Mouse (Mus musculus) thymus, adult 18-20 months (tissue): ENCODE results near the gene Rrp7a.

ENCODE experiments used
- DNase-seq, 2 experiments: peaks; one replicate each; pipeline ENCODE4 v3.0.0; 2022; ENCODE audit warnings: mixed read lengths in 2 of 2

Rrp7a gene

DNA sequence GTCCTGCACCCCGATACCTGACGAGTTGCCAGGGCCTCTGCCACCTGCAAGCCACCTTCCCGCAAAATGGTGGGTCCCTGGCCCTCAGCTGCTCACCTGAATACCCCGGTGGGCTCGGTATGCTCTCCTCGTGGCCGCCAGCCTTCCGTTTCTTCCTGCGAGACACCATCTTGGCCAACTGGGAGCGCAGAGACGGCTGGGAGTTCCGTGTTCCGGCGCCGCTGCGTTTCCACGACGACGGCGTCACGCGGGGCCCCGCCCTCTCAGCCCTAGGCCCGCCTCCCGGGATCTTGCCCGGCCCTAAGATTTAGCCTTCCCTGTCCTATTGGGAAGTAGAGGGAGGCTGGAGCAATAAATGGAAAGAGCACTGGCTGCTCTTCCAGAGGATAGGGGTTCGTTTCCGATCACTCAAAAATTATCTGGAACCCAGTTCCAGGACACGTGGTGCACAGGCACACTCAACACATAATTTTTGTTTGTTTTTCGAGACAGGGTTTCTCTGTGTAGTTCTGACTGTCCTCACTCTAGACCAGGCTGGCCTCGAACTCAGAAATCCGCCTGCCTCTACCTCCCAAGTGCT lies at the start of gene Rrp7a:
Gene Rrp7a (minus strand): TSS at position 236 of the 580 bp plus-strand sequence.
- DNase-seq, result peak; percentile 77 to 78

DNA sequence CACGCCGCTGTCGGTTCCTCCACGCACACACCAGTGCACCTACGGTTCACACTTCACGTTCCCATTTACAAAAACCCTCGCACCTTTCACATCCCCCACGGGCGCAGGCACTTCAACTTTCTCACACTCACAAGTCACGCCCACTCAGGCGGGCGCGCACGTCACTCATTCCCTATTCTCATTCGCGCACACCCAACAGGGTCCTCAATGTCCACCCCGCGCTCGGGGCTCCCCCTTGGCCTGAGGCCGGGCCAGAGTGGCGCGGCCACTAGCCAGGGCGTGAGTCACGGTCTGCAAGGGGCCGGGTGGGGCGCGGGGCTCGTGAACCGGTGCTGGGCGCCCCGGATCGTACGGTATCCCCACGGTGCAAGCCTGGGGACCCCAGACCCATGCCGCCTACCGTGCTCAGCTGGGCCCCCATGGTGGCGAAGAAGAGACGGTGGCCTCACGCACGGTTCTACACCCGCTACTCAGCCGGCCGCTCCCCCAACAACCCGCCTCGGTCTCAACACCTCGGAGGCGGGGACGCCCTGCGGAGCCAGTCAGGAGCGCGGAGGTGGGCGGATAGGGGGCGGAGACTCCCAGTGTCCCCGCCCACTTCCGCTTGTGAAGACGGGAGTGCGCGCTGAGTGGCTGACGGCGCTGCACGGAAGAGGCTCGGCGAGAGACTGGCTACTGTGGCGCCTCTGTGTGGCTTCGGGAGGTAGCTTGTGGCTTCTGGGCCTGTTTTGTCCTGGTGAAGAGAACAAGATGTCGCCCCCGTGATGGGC lies 49.3 kb upstream of the Rrp7a start:
- peak; percentile 95 for DNase-seq

DNA sequence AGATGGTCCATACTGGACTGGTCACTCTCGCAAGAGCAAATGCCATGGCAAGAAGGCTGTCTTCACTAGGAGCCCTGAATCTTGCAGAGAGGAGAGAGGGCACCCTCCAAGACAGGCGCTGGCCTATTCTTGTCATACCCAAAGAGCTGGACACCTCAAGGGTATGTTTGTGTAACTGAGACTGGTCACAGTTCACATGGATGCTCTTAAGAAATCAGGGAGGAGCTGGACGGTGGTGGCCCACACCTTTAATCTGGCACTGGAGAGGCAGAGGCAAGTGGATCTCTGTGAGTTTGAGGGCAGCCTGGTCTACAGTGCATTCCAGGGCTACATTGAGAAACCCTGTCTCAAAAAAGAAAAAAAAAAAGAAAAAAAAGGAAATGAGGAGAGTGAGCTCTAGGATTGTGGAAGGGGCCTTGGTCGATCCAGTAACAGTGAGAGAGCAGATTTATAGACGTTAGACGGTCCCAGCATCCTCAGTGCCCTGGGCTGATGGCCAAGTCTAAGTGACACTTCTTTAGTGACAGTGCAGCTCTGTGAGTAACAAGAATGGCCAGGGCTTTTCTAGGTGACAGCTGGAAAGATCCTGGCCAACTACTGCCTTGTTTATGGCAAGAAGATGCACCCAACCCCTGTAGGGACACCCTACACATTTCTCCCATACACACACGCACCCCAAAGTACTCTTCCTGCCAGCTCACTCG lies 48.5 kb upstream of the Rrp7a start:
- DNase-seq, result no peak

DNA sequence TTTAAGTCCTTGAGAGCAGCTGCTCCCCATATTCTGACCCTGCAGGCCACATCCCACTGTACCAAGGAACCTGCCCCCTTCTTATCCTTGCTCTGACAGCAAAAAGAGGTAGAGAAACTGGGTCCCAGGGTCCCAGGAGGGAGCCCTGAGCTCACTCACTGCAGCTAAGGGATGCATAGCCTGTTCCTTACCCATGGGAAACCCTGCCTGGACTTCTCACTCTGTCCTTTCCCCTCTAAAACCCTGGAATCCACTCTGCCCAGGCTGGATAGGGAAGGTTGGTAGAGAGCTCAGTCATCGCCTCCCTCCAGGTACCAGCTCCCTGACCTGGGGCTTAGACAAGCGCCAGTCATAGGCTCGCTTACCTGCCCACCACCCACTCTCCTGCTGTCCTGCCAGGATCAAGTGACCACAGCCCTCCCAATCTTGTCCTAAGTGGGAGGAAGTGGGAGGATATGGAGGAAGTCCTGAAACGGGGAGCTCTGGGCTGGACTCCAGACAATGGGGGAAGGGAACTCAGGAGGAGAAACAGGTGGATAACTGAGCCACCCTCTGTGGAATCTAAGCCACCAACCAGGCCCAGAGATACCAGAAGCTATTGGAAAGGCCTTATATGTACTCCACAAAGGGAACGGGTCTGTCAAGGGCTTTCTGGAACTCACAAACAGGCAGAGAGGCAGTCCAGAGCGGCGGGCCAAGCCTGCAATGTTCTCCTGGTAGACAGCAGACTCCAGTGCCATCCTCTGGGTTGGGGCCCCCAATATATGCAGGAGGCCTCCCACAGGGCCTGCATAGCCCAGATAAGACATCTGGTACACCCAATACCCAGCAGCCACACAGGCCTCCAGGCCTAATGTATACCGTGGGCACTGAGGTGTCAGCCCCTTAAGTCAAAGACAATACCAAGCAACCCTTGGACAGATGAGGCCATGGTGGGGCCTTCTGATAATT lies 47.4 kb upstream of the Rrp7a start:
- no peak for DNase-seq

DNA sequence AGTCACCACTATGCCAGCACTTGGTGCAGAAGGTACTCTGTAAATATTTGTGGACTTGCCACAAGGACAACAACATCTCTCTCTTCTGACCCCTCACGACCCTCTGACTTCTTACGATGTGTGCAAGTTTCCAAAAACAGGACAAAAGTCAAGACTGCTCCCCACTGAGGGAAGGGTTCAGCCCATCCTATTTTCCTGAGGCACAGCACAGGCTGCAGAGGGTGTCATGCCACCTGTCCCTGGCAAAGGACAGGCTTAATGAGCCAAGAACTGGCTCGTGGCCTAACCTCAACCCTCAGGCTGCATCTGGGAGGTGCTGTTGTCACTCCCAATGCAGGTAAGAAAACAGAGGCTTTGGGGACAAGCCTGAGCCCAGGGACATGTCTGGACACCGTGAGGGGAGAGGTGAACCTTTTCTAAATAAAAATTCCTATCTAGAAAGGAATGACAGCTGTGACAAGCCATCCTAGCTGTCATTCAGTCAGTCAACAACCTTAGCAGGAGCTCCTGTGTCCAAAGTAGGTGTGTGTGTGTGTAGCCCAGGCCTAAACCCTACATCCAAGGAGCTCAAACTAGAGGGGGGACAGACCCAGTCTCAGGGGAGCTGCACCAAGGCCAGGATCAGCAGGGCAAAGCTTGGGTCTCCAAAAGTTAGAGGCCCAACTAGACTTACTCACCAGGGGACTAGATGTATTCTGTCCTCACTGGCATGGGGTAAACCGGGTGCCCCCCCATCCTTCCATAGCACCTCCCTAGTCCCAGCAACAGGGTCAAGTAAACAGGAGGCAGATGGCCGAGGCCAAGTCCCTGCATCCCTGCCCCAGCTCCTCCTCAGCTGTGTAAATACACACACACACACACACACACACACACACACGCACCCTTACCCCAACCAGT lies 46.5 kb upstream of the Rrp7a start:
- DNase-seq, result no peak

DNA sequence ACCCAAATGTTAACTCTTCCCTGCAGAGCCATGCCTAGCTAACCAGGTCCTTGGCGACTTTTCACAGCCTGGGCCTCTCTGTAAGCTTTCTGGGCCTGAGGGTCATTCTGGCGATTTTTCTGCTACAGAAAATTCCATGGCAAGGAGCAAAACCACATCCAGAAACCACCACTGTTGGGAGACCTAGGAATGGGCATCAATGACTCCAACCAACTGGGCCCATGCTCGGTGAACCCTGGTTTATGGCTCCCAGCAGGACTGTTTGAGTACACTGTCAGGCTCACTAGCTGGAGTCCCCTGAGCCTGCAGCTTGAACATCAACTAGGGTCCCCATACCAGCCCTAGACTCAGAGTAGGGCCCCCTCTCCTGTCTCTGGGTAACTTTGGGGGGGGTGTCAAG lies 45.7 kb upstream of the Rrp7a start:
- DNase-seq, result no peak

DNA sequence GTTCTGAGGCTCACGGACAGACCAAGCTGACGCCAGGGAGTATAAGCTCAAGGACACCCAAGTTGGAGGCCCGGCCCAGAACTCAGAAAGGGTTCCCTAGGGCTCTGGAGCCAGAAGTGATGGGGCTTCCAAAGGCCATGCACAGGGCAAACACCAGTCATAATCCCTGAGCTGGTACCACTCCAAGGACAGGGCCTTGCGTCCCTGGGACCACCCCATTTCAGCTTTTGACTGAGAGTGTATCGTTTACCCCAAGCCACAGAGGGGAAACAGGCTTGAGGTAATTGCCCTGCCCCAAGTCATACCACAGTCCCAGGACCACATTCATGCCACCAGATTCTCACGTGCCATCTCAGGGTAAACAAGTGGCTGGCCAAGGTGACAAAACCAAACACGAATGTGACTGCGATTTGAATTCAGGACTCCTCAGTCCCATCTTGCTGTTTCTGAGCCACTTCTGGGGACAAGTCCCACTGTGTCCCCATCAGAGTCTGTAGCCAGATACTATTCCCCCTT lies 45.0 kb upstream of the Rrp7a start:
- no peak for DNase-seq

DNA sequence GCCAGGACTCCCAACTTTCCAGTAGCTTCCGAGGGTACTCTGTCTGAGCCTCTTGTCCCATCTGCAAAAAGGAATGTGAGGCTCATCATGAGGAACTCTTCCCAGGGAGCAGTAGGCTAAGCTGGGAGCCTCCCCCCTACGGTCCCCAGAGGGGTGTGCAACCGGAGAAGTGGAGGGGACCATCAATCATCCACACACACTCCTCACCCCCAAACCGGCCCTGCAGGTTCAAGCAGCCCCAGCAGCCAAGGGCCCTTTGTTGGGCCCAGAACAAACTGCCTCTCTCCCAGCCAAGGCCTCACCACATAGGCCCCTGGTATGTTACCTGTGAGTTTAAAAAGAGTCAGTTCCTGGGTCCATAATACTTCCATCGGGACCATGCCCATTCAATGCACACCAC lies 44.5 kb upstream of the Rrp7a start:
- no peak for DNase-seq

DNA sequence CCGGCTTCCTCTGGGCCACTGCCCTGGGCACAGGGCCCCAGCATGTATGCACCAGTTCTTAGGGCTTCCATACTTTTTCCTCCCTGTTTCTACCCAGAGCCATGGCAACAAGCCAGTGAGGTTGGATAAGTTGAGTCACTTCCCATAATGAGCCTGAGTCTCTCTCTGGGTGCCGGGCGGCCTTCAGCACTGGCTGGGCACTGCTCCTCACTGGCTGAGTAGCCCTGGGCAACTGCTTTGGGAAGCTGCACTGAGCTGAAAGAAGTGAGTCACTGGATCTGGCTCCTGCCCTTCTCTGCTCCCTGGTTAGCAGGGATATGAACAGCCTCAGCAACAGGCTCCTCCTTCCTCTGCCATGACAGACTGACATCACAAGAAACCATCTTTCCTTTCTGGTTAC lies 44.0 kb upstream of the Rrp7a start:
- DNase-seq, result no peak

DNA sequence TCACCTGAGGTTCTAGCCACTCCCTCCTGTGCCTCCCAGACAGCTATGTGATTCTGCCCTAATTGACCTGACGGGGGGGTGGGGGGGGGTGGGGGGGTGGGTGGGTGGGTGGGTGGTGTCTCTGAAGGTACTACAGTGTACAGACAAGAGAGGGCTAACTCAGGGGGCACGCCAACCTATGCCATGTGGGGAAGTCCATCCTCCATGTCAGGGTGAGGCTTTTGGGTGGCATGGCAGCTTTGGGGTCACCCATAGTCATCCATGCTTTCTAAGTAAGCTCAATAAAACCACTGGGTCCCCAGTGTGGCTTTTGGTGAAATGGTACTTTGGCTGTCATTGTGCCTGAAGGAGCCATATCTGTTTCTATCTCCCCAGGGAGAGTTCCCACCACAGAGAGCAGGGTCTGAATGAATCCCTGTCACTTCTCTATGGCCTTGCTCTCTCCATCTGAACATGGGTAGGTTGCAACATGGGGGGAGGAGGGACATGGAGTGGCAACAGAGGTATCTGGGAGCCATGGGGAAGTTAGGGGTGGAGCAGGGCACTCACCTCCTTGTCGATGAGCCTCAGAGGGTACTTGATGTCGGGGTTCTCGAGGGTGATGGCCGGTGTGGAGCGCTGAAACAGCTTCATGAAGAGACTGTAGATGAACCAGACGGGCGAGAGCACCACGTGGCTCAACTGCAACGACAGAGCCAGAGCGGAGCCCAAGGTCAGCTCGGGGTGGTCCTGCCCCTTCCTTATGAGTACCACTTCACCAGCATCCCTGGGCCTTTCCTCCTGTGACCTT lies 43.1 kb upstream of the Rrp7a start:
- no peak for DNase-seq

DNA sequence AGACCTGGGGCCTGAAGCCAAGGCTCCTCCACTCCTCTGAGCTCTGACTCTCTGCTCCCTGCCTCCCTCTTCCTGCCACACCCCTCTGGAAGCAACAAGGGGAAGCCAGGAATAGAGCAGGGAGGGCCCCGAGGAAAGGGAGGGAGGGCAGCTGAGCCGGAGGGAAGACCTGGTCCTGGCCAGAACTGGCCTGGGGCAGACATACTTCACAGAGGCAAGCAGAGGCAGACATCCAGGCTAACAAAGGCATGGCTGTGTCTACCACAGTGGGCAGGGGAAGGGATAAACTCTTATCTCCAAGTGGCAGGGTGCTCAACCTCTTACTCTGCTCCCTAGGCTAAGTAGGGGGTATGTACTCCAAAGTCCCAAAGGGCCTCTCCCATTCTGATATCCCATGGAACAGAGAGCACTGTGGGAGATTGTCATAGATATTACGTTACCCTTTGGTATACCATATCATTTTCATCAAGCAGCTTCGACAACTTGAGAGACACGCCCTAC lies 42.4 kb upstream of the Rrp7a start:
- no peak for DNase-seq

DNA sequence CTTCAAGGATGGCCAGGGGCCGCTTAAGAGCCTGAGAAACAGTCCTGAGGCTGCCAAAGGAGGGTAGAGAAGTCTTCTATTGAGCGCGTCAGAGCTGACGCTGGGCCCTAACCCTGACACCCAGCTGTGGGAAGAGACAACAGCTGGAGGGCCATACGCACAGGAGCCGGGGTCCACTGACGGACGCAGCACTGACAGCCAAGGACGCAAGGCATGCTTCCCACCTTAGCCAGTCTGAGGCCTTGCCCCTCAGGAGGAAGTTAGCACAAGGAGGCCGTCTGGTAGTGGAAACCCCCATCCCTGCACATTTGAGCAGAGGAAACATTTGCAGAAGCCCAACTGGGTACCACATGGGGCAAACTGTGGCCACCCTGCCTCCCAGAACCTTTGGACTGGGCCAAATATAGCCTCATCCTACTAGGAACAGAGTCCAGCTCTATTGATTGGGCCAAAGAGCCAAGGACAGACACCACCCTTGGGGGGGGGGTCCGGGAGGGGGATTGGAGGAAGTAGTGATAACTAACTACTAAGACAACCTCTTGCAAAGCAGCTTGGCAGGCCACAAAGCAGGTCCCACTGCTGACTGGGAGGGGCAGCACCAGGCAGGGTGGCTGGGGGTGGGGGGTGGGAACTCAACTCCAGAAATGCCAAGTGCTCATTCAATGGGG lies 40.4 kb upstream of the Rrp7a start:
- no peak for DNase-seq

DNA sequence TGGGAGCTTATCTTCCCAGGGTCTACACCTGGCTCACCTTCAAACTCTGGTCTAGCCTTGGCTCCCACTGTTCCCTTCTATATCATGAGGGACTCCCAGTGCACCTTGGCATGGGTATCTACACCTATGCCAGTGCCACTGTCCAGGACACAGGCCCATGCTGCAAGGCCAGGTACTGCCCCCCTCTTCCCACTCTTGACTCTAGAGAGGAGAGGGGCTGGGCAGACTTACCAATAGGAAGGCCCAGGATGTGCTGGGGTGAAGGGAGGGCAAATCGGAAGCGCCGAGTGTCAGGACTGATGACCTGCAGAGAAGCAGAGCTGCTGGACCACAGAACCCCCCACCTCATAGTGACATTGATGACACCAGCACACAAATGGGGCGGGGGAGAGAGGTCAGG lies 39.4 kb upstream of the Rrp7a start:
- no peak for DNase-seq

DNA sequence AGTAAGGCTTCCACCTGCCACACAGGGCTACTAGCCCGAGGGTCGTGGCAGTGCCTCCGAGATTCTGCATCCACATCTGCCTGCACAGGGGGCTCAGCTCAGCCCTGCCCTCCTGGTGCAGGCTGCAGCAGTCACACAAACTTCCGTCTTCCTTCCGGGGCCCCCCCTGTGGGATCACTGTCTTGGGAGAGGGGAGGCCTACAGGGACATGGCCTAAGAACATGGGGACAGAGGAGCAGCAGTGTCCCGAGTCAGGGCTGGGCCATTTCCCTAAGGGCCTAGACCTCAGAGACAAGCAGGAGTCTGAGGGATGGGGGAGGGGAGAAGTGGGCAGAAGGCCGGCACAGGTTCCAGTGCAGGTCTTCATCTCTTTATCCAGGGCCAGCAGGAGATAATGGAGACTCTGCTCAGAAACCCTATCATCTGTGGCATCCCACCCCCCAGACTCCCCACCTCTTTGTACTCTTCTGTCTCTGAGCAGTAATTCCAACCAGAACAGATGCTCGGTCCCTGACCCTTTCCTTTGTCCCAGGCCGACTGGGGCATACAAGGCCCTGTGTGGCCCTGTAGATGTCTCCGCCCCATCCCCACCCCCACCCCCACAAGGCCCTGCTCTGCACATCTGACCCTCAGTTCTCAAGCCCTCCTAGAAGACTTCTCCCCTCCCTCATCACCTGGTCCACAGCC lies 38.6 kb upstream of the Rrp7a start:
- no peak for DNase-seq

DNA sequence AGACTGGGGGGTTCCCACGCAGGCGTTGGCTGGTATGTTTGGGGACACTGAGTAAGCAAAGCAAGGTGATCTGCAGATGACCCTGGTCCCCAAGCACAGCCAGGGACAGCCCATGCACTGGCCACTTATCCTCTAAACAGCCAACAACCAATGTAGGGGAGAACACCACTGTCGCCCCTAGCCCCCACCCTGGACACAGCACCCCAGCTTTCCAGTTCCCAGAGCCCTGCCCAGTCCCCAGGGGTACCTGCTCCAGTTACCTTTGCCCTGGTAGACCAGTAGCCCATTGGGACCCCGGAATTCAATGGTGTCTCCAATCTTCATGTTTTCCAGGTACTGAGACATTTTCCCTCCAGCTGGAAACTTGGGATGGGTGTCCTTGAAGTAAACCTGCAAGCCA lies 38.0 kb upstream of the Rrp7a start:
- no peak for DNase-seq

DNA sequence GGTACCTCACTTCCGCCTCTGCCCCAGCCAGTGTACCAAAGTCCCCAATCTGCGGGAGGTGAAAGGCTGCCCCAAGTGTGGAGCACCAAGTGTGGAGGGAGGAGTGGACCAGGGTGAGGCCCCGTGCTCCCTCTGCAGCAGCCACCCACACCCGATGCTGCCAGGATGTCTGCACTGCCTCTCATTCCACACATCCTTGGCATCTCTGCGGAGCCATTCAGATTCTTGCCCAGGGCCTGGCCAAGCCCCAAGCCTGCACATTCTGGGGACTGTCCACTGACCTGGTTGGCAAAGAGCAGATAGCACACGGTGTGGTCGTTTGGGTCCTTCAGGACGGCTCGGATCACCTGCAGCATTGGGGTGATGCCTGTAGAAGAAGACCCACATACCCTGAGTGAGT lies 37.2 kb upstream of the Rrp7a start:
- DNase-seq, result no peak

DNA sequence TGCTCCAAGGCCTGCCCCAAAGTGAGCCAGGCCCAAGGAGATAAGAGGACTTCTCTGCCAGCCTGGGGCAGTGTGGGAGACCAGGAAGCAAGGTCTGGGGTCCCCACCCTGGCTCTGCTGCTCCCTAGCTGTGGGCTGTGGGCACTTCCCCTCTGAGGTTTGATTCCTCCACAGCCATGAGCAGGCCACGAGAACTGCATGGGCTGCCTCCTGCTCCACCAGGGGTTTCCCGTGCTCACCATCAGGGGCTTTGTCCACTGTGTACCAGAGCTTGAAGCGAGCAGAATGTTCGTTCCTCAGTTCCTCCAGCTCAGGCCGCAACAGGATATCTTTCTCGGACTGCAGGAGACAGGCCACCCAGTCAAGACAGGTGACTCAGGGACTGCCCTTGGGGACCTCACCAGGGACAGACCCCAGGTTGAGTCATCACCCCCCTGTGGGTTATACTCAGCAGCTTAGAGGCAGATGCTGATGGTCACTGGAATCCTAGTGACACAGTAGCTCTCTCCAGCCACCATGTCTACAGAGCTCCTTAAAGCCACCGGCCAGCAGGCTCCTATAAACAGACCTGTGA lies 36.1 kb upstream of the Rrp7a start:
- DNase-seq, result no peak

DNA sequence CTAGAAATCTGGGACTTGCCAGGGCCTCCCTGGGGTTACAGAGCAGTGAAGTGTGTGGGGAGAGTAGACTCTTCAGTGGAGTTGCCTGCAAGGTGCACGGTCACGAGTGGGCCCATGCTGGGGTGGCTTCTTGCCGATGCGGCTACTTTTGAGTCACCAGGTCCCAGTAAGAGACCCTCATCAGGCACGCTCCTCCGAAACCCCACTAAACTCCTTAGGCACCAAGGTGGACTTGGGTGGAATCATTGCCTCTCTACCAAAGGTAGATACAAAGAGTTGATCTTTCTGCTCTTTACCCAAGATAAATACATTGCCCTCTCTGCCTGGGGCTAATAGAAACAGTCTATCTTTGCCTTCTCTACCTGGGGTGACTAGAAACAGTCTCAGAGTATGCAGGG lies 35.1 kb upstream of the Rrp7a start:
- no peak for DNase-seq
